Mouse (Mus musculus): ENCODE data around the gene Brinp3. TPM values are rescaled to one million over a fixed set of nuclear protein-coding genes. Genes with fewer than 3 reads are reported as not detected.

Gene Brinp3
- polyA plus RNA-seq (2012; rRNA removed), result 0.10 and 0.12 TPM in 2 replicates

DNA sequence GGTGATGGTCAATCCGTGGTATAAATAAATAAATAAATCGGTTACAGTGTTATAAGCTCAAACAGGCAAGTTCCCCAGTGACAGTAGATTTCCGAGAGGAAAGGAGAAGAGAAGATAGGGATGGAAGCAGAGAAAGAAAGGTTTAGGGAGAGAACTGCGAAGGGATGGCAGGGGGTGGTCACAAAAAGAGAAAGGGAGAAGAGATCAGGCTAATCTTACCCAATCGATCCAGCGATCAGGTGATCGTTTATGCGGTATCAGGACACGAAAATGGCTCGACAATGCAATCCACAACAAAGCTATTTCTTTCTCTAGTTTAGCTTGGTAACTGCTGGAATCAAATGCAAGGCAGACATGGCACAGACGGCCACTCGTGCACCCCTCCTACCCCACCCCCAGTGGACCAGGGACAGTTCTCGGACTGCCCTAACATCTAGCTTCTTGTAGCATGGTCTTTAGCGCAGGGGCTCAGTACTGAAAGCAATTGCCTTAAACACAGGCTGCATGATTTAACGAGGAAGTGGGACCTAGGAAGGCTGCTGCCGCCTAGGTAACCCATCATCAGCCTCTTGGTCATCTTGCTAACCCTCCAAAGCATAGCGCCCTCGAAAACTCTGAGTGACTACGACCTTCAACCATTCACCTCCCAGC is at the start of gene Brinp3:
TSS of gene Brinp3 (plus strand) at position 80 of the 651 bp plus-strand sequence.
- TF ChIP-seq CTCF (IDR thresholded peaks at IDR 0.05; ENCODE audit: borderline replicate concordance, control insufficient read depth, extremely low read depth, insufficient read depth, low read length, poor library complexity) (no peak), POLR2A (IDR thresholded peaks at IDR 0.05; ENCODE audit: control insufficient read depth, extremely low read depth, insufficient read depth, low read length, poor library complexity) (no peak)
- Histone ChIP-seq H3K27ac (ENCODE audit: control insufficient read depth, insufficient read depth, low read length) (no peak within 1 kb of the TSS), H3K27me3 (ENCODE audit: control insufficient read depth, insufficient read depth, low read length) (no peaks in the 10 kb centered on the region), H3K4me1 (replicated peaks; ENCODE audit: control insufficient read depth, insufficient read depth, low read length) (no peaks in the 10 kb centered on the region), H3K4me3 (ENCODE audit: control insufficient read depth, insufficient read depth, low read length) (no peak within 1 kb of the TSS), H3K36me3 (ENCODE audit: control insufficient read depth, insufficient read depth, low read length) (no peaks in the 10 kb centered on the region)
- 6% methylated on average over 19 of the region's 19 CpGs for WGBS
- DNase-seq, result no peak

DNA sequence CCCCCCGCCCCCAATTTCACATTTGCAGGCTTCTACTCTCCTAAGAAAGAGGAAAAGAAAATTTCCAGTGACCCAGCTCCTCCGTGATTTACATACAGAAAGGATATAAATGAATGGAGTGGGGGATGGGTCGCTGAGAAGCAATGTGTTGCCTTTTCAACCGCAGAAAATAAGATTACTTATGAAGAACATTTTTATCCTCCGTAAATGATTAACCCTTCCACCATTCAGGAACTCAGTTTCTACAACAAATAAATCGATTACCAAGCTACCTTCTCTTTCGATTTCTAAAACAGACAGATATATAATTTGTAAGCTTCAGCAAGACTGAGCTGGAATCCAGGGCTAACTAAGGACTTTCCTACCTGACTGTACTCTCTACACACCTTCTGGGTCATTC is 339 bp upstream of the Brinp3 start:
- DNase-seq, result no peak
- Histone ChIP-seq H3K4me3 (ENCODE audit: control insufficient read depth, insufficient read depth, low read length) (no peak overlapping the region), H3K4me1 (replicated peaks; ENCODE audit: control insufficient read depth, insufficient read depth, low read length) (no peaks in the 10 kb centered on the region), H3K27me3 (ENCODE audit: control insufficient read depth, insufficient read depth, low read length) (no peaks in the 10 kb centered on the region), H3K27ac (ENCODE audit: control insufficient read depth, insufficient read depth, low read length) (no peak overlapping the region), H3K36me3 (ENCODE audit: control insufficient read depth, insufficient read depth, low read length) (no peaks in the 10 kb centered on the region)
- TF ChIP-seq POLR2A (IDR thresholded peaks at IDR 0.05; ENCODE audit: control insufficient read depth, extremely low read depth, insufficient read depth, low read length, poor library complexity) (no peak), CTCF (IDR thresholded peaks at IDR 0.05; ENCODE audit: borderline replicate concordance, control insufficient read depth, extremely low read depth, insufficient read depth, low read length, poor library complexity) (no peak)
- 22% methylated on average over 7 of the region's 7 CpGs for WGBS

DNA sequence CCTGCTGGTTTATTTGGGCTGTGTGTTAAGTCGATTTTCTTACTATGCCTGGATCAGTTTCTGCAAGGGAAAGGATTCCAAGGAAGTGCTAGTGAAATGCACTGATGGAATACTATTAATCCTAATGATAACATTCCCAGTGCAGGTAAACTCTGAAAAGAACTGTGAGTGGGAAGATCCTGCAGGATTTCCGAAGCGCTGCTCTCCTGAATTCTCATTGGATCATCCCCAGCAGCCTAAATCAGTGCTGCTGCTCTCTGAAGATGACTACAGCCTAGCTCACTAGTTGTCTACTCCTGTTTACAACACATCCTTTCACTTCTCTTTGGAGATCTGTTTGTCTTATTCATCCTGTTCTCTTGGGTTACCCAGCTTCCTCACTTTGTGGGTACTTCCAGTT is 826 bp downstream of the Brinp3 start:
- no peak for DNase-seq
- no peak for TF ChIP-seq POLR2A (IDR thresholded peaks at IDR 0.05; ENCODE audit: control insufficient read depth, extremely low read depth, insufficient read depth, low read length, poor library complexity)
- no peak for TF ChIP-seq CTCF (IDR thresholded peaks at IDR 0.05; ENCODE audit: borderline replicate concordance, control insufficient read depth, extremely low read depth, insufficient read depth, low read length, poor library complexity)
- H3K27ac ChIP-seq (ENCODE audit: control insufficient read depth, insufficient read depth, low read length), result no peak overlapping the region
- 10% methylated on average over 3 of the region's 3 CpGs for WGBS
- no peak overlapping the region for H3K4me3 ChIP-seq (ENCODE audit: control insufficient read depth, insufficient read depth, low read length)
- H3K4me1 ChIP-seq (replicated peaks; ENCODE audit: control insufficient read depth, insufficient read depth, low read length), result no peaks in the 10 kb centered on the region
- H3K27me3 ChIP-seq (ENCODE audit: control insufficient read depth, insufficient read depth, low read length), result no peaks in the 10 kb centered on the region
- no peaks in the 10 kb centered on the region for H3K36me3 ChIP-seq (ENCODE audit: control insufficient read depth, insufficient read depth, low read length)

DNA sequence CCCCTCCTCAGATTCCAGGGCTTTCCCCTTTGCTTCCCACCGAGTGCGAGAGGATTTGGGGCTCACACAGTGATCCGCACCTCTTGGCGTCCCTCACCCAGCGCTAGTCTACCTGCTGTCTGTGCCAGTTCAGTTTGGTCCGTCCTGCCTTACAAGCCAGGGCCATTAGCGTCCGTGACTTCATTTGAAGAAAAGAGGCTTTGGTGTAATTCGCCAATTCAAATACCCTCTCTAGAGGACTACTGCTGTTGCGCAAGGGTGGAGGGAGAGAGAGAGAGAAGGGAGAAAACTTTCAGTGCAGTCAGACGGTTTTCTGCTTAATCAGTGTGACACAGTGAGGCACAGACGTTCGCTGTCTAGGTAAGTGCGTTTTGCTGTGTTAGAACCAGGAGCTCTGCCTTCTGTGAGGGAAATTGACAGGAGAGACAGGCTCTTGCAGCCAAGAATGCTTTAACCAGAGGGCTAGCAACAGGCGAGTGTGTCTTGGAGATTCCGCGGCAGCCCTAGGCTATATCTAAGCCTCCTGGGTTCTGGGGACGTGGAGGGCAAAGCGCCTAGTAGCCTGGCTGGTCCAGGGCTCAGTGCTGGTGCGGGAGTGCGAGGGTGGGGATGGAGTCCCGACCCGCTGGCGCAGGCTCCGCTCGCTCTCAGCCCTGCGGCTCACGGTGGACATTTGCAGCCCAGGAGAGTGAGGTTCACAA is 3.0 kb downstream of the Brinp3 start:
- 5% methylated on average over 28 of the region's 28 CpGs for WGBS

DNA sequence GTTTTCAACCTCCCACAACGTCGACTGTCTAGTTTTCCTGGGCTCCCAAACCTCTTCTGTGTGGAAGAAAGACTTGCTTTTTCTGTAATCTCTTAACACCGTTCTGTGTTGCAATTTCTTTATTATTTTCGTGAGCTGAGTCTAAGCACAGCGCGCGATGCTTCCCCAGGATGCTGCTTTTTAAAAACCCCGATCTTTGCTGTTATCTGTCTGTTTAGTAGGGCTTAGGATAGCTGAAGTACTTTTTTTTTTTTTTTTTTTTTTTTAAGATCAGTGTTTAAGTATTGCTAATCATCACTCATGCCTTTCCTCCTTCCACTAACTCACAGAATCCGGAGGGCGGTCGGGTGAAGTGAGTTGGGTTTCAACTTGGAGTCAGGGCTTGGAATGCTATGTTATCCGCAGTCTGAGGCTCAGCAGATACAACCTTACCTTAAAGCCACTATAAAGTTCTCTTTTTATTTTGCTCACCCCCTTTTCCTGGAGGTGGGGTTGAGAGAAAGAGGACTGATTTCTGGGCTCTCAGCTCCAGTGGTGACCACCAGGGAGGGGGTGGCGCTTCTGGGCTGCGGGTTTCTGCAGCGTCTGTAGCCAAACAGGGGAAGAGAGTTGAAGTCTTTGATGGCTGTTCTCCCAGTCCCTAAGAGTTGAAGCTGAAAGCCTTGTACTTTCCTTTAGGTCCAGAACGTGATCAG is 3.7 kb downstream of the Brinp3 start:
- Histone ChIP-seq H3K4me3 (ENCODE audit: control insufficient read depth, insufficient read depth, low read length) (no peak overlapping the region), H3K27ac (ENCODE audit: control insufficient read depth, insufficient read depth, low read length) (no peak overlapping the region), H3K27me3 (ENCODE audit: control insufficient read depth, insufficient read depth, low read length) (no peaks in the 10 kb centered on the region), H3K4me1 (replicated peaks; ENCODE audit: control insufficient read depth, insufficient read depth, low read length) (no peaks in the 10 kb centered on the region), H3K36me3 (ENCODE audit: control insufficient read depth, insufficient read depth, low read length) (no peaks in the 10 kb centered on the region)
- WGBS, result 6% methylated on average over 16 of the region's 16 CpGs
- DNase-seq, result no peak
- no peak for TF ChIP-seq POLR2A (IDR thresholded peaks at IDR 0.05; ENCODE audit: control insufficient read depth, extremely low read depth, insufficient read depth, low read length, poor library complexity)
- TF ChIP-seq CTCF (IDR thresholded peaks at IDR 0.05; ENCODE audit: borderline replicate concordance, control insufficient read depth, extremely low read depth, insufficient read depth, low read length, poor library complexity), result no peak

More for the DNA sequence above, 3.0 kb downstream of the Brinp3 start:
- no peak for DNase-seq
- no peak overlapping the region for H3K4me3 ChIP-seq (ENCODE audit: control insufficient read depth, insufficient read depth, low read length)
- no peaks in the 10 kb centered on the region for H3K36me3 ChIP-seq (ENCODE audit: control insufficient read depth, insufficient read depth, low read length)
- no peak for TF ChIP-seq CTCF (IDR thresholded peaks at IDR 0.05; ENCODE audit: borderline replicate concordance, control insufficient read depth, extremely low read depth, insufficient read depth, low read length, poor library complexity)
- no peaks in the 10 kb centered on the region for H3K27me3 ChIP-seq (ENCODE audit: control insufficient read depth, insufficient read depth, low read length)
- H3K4me1 ChIP-seq (replicated peaks; ENCODE audit: control insufficient read depth, insufficient read depth, low read length), result no peaks in the 10 kb centered on the region
- no peak overlapping the region for H3K27ac ChIP-seq (ENCODE audit: control insufficient read depth, insufficient read depth, low read length)

DNA sequence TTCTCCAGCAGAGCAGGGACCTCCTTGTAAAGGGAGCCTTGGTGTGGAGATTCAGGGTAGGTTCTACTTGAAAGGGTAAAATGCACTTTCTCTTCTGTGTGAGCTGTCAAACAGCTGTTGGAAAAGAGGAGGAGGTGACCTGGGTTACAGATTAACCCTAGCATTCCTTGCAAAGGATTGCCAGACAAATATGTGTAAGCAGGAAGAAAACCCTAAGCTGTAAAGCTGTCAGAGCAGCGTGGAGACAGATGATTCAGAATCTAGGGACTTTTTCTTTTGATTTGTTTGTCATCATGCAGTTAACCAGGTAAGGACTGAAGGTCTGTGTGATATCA is 4.2 kb downstream of the Brinp3 start:
- H3K27ac ChIP-seq (ENCODE audit: control insufficient read depth, insufficient read depth, low read length), result no peak overlapping the region
- no peaks in the 10 kb centered on the region for H3K36me3 ChIP-seq (ENCODE audit: control insufficient read depth, insufficient read depth, low read length)
- no peak for DNase-seq
- 8% methylated on average over 1 of the region's 1 CpGs for WGBS
- H3K4me3 ChIP-seq (ENCODE audit: control insufficient read depth, insufficient read depth, low read length), result no peak overlapping the region
- TF ChIP-seq POLR2A (IDR thresholded peaks at IDR 0.05; ENCODE audit: control insufficient read depth, extremely low read depth, insufficient read depth, low read length, poor library complexity) (no peak), CTCF (IDR thresholded peaks at IDR 0.05; ENCODE audit: borderline replicate concordance, control insufficient read depth, extremely low read depth, insufficient read depth, low read length, poor library complexity) (no peak)
- no peaks in the 10 kb centered on the region for H3K27me3 ChIP-seq (ENCODE audit: control insufficient read depth, insufficient read depth, low read length)
- H3K4me1 ChIP-seq (replicated peaks; ENCODE audit: control insufficient read depth, insufficient read depth, low read length), result no peaks in the 10 kb centered on the region

Measured in thymus, adult 2 months (tissue).